Mouse (Mus musculus) erythroid progenitor cell, adult 5-6 weeks (primary cell): Measurements from ENCODE around the gene Emd. TPM values are rescaled to one million over a fixed set of nuclear protein-coding genes. Genes with fewer than 3 reads are reported as not detected.
"Not testable (repeated sequence)": the region's sequence is repeated elsewhere in the genome, so short reads cannot be mapped to it uniquely, and the experiment has no call there.

Experiments
- ATAC-seq: replicated peaks from 2 replicates; pipeline ENCODE4 v1.8.0; 2016; ENCODE audit warnings: moderate number of reproducible peaks, mild to moderate bottlenecking, moderate TSS enrichment, inconsistent platforms; ENCODE audit not compliant: poor library complexity, low FRiP score, severe bottlenecking
- total RNA-seq, 2 experiments: library from RNA; stranded (forward) in 1 of 2; stranded (reverse) in 1 of 2; fragments of 150-400 nt in 1 of 2; fragments of 186-747, 209-891 nt in 1 of 2; gene quantifications; 2 replicates each; pipeline versions ENCODE4 v1.2.3 to v1.2.4; 2015 to 2017; ENCODE audit warnings: low replicate concordance in 2 of 2

The Emd gene
- total RNA-seq (2015; ENCODE audit: low replicate concordance) (39.3 and 44.4 TPM in 2 replicates), total RNA-seq (2017; ENCODE audit: low replicate concordance) (23.2 and 29.5 TPM in 2 replicates)

DNA sequence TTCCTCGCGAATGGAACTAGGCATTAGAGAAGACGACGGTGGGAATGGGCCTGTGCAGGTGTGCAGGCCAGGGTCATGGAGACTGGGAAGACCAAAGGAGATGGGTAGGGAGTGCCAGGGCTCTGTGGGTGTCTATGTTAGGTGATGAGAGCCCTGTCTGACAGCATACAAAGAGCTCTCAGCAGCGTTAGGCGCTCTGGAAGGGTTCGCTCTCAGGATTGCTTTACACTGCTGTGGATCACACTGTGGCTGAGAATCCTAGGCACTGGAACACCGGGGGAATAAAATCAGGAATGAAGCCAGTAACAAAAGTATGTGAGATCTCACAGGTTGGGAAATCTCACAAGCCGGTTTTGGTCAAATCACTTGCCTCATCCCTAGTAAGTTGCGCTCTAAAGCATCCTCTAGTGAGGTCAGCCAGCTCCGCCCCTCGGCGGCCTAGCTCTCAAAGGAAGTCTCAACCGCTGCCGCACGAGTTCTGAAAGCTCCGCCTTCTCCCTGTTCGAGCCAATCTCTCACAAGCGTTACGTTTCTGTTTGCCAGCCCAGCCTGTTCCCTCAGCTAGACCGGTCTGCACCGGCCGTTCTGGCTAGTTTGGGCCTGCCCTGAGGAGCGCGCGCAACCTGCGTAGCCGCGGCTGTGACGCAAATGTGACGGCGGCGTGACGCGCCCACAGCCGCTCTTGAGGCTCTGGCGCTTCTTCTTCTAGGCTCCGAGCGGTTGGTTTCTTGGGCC, at the start of gene Emd:
TSS of gene Emd (plus strand) at position 535 of the 735 bp plus-strand sequence.
- ATAC-seq = peak; percentile 97

DNA sequence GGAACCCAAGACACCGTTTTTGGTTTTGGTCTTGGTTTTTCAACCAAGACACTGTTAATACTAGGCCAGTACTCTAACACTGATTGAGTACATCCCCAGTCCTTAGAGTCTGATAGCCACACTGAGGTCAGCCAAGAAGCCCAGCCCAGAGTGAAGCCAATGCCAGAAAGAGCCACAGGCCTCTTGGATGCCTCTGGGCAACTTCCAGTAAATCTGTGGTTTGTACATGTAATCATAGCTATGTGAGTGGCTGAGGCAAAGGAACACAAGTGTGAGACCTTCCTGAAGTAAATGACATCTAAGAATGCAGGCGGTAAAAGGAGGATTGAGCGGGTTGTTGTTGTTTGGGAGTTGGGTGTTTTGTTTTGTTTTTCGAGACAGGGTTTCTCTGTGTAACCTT, 36.0 kb upstream of the Emd start:
- no peak for ATAC-seq

DNA sequence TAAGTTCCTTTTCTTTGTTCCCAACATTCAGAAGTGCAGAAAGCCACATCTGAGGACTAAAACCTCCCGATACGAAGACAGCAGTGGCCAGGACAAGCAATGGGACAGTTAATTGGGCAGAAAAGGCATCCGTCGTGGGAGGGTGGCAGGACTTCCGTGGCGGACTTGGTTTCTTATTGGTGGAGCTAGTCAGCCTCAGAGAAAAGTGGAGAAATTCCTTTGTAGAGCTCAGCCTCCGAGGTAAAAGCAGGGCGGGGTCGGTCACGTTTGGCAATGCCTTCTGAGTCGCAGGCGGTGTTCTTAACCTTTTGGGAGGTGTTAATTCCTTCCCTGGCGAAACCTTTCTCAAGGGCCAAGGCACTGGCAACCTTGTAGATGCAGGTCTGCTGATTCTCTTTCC, 35.0 kb upstream of the Emd start:
- ATAC-seq = no peak

DNA sequence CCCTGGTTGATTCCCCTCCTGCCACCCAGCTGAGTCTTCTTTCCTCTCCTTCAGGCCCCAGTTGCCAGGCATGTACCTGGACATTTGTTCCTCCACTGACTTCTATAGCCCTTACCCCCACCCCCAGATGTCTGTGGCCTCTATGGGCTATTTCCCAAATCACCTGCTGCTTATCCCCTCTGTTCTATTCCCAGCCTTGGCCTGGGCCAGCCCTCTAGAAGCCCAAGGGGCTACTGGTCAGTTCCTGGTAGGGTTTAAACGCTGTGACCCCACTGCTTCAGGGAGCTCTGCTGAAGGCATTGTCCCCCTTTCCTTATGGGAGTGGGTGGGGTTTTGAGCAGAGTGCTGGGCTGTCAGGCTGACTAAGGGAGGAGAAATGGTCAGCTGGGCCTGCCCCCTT, 34.4 kb upstream of the Emd start:
- ATAC-seq = not testable (repeated sequence)

DNA sequence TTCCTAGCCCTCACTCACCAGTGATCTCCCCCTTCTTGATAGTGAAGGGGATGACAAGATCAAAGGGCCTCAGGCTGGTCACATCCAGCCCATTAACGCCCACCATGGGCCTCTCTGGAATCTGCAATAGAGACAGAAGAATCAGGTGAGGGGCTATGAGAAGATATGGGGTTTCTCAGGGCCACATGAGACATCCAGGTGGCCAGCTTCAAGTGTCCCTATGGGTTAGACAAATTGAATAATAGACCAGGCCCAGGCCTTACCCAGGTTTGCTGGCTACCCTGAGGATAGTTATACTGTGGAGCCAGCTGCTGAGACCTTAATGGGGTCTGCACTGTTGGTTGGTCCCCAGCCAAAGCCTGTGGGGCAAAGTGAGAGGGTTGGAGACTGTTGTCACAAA, 24.4 kb upstream of the Emd start:
- no peak for ATAC-seq

DNA sequence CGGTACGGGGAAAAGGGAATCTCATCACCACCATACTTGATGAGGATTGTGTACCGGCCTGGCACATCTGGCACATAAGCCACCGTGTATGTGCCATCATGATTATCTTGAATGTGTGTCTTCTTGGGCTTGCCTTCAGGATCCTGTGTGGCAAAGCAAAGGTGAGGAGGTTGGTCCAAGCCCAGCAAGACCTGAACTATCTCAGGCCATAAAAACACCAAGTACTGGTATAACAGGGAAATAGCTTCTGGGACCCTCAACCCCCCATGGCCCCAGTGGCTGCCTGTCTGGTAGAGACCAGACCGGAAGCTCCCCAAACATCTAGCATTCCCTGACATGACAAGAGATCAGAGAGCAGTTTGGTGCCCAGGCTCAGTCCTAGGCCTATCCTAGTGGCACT, 21.3 kb upstream of the Emd start:
- no peak for ATAC-seq

DNA sequence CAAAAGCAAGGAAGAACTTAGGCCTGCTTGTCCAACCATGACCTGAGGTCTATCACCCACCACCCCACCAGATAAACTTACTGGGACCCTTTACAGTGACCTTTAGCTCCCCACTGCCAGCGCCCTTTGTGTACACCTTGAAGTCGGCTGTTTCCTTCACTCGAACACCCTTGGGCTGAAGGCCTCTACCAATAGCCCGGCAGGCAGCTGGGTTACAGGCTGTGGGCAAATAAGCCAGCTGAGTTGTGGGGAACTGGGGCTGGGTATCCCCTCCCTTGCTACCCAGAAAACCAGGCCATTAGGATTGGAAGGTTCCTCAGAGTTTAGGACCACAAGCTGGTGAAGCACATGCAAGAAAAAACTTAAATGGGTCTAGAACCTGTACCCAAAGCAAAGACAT, 14.2 kb upstream of the Emd start:
- ATAC-seq = no peak

DNA sequence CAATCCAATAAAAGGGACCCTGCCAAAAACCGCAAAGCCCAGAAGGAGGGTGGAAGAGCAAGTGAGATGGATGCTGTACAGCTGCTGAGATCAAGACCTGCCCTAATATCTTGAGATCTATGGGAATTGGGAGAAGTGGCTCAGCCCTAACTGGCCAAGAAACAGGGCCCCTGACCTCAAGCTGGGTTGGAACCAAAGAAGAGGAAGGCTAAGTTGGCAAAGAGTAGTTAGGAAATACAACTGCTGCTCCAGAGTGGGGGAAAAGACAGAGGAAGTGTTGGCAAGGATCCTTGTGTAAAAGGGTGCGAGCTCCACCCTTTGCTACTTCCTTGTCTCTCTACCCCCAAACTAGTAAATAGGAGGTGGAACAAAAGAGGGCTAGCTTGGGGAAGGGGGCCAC, 11.1 kb upstream of the Emd start:
- ATAC-seq = no peak

DNA sequence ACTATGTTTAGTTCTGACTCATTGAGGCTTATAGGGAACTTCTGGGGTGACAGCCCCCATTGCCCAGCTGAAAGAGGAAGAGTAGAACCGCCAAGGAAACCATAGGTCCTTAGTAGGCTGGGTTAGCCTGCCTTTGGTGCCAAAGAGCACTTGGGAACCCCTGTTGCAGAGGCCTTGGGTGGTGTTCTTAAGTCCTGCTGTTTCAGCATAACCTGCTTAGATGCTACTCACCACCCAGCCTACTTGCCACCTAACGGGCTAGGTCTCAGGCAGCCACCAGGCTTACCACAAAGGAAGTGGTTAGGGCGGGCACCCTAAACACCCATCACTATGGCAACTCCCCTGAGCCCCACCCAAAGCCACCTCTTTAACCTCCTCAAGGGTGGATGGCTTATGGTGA, 10.7 kb upstream of the Emd start:
- peak; percentile 78 for ATAC-seq

DNA sequence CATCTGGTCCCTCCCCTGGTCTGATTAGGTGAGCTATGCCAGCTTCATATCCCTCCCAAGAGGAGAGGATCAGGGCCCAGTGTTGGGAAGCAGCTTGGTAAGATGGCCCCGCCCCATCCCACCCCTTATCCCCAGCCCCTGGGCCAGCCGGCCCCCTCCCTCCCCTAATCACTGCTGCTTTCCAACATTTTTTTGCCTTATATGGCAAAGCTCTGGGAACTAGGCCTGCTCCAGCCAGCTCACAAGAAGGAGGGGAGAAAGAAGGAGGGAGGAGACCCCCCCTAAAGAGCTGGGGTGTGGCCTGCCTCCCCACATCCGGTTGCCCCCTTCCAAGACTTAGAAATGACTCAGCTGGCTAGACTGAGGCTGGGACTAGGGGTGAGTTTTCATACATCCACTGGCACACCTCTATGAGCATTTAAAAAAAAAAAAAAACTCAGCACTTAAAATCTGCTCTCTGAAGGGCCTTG, 9.8 kb upstream of the Emd start:
- ATAC-seq = no peak

DNA sequence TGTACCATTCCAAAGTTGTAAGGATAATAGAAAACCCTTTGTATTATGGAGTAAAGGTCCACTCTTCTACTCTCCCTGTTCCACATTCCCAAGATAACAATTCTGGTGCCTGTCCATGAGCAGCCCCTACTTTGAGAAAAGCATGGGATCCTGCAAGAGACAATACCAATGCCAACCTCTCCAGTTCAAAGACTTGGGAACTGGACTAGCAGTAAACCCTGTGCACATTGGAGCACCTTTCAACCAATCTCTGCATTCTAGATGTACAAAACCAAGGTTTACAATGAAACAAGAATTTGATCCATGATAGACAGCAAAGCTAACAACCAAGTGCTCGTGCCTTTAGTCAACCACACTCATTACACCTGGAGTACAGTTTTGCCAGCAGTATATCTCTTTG, 9.4 kb upstream of the Emd start:
- ATAC-seq = no peak

DNA sequence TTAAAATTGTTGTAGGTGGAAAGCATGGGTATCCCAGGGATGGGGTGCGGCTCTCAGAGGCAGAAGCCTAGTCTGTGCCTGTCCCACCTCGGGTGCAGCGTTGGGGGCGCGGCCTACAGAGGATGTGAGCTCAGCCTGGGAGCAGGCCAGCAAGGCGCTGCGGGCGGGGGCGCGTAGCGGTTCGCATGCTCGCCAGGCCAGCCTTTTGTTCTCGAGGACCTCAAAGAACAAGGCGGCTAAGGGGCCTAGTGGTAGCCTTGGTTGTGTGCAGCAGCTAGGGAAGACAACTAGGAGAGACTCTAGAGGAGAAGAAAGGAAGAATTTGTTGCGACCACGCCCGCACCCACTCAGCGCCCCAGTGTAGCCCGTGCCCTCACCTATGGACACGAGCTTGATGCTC, 8.8 kb upstream of the Emd start:
- ATAC-seq = peak; percentile 48

DNA sequence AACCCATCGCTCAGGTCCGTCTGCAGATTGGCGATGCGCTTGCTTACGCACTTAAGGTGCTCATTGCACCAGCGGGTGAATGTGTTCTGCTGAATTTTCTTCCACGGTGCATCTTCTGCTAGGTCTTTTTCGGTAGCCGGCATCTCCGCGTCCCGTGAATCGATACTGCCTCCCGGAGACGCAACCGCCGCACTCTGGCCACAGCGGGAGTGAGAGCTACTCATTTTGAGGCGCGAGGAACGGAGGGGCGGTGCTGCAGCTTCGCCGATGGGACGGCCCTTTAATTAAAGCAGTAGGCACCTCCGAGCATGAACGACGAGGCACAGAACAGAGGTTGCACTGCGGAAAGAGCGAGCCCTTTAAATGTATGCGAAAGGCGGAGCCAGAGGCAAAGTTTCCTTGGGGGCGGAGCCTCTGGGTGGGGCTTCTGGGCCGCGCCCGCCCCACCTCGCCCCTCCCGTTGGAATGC, 8.2 kb upstream of the Emd start:
- peak; percentile 83 for ATAC-seq

DNA sequence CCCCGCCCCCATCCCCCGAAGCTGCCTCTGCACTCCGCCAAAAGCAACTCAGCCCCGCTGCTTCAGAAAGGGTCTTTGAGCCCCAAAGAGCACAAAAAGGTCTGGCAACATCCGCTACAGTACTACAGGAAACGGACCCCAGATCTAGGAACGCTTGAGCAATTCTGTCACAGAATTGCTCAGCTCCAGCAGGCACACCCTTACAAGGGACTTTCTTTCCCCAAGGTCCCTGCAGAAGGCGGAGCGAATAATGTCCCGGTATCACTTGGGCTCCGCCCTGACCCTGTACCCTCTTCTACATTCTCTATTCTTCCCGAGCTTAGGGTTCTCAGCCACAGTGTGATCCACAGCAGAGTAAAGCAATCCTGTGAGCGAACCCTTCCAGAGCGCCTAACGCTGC, 7.8 kb upstream of the Emd start:
- ATAC-seq = no peak

DNA sequence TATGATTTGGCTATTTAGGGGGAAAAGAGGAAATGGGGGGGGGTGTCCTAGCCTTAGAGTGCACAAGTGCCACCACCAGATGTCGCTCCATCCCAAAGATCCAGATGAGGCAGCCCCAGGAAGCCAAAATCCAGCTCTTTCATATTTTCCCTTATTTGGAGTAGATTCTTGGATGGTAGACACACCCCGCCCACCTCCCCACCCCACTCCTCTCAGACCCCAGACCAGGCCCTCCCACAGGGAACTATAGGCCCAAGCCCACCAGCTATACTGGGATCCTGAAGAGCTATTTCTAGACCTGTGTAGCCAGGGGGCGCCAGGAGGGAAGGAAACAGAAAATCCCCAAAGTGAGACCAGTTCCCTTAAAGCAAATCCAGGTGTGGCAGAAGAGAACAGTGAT, 5.8 kb upstream of the Emd start:
- ATAC-seq = no peak

DNA sequence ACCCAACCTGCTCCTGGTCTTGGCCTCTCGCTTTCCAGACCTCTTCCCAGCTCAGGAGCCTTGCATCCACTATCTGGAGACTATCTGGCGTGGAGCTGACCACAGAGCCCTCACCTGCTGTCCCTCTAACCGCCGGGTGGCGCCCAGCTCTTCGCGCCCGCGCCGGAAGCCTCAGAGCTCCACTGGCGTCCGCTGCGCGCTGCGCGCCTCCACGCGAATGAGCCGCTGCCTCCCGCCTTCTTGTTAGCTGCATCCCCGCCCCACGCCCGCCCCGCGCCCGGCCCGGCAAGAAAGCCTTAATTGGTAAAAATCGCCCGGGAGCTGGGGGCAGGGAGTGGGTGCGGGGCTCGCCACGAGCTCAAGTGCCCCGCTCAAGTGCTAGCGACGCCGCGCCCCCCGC, 4.9 kb upstream of the Emd start, which contains the start of gene Flna:
TSS of gene Flna (minus strand) at position 206 of the 400 bp plus-strand sequence.
- no peak for ATAC-seq

DNA sequence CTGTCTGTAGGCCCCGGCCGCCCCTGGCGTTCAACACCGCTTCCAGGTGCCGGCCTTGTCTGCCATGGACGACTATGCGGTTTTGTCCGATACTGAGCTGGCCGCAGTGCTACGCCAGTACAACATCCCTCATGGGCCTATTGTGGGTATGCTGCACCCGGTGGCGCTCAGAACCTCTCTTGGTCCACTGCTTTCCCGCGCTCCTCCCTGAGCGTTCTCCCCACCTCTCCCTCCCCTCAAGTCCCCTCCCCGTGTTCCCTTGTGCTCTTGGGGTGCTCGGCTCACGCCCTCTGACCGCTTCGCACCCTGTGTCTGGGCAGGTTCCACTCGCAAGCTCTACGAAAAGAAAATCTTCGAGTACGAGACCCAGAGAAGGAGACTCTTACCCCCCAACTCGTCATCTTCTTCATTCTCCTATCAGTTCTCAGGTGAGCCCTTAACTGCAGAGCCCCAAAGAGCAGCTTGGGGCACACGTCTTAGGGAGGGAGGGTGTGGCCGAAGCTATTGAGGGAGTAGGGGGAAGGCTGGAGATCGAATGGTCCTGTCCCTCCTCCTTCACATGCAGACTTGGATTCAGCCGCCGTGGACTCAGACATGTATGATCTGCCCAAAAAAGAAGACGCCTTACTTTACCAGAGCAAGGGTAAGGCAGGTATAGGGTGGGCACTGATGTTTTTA, 540 bp downstream of the Emd start:
- peak; percentile 56 for ATAC-seq

DNA sequence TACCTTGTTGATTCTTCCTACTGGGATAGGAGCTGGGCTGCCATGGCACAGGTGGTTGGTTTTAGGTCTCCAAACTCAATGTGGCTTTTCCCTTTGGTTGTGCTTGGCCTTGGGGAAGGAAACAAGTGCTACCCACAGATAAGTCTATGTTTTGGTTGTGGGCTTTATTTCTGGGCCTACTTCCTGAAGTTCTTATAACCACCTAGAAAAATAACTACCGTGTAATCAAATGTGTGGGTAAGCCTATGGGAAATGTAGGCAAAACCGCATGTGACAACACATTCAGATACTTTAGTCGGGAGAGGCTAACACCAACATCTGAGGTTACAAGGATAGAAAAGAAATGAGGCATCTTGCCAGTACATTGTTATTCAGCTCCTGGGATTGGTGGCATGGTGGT, 3.3 kb downstream of the Emd start:
- ATAC-seq = no peak

DNA sequence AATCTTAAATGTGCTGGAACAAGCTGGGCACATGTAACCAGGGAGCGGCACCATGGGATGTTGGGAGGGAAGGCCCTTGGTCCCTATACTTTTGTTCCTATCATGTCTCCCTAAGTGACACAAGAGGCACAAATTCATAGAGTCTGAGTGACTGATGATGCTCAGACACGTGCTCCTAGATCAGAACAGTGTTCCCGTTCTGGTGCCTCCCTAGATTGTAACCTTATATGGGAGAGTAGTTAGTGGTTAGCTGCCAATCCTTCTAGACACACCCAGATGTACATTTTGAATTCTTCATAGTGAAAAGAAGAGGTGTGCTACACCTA, 15.2 kb downstream of the Emd start:
- 0 out of 2 replicates have a peak, but pooled peaks have one; percentile 22 for ATAC-seq

DNA sequence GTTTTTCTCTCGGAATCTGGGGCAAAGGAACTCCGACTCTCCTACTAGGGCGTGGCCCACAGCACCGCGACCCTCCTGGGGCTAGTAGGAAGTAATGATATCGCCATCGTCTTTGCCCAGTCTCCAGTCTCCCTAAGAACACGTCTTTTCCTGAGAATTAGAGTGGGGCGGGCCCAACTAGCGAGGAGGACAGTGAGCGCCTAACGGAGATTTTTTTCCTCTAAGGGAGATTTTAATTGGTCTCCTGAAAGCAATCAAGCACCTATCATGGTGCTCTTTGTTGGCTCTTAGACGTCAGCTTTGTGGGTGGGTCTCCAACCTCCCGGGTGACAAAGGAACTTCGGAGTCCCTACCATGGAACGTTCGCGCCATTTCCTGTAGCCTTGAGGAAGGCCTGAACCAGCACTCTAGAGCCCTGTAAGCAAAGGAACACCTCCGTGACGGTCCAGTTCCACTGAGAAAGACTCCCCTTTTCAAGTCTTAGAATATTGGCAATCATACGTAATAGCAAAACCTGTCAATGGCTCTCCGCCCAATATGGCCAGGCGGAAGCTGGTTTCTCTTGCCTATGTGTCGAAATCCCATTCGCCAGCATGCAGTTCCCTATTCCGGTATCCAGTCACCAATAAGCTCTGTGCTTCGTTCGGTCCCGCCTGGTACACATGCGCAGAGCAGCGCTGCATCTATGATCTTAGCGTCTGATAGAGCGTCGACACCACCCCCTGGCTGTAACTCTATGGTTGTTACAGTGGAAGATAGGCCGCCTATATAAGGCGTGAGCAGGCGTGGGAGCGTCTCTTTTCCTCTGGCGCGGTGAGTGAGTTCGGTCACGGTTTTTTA, 15.8 kb downstream of the Emd start, which contains the start of gene Rpl10:
TSS of gene Rpl10 (plus strand) at position 751 of the 840 bp plus-strand sequence.
- ATAC-seq = peak; percentile 96
